Mouse (Mus musculus) 416B (cell line): Measurements from ENCODE around the gene Lrig1.

ENCODE experiments used
- DNase-seq: peaks from one replicate; pipeline ENCODE4 v3.0.0; 2011; ENCODE audit warnings: low read depth

Lrig1 gene

DNA sequence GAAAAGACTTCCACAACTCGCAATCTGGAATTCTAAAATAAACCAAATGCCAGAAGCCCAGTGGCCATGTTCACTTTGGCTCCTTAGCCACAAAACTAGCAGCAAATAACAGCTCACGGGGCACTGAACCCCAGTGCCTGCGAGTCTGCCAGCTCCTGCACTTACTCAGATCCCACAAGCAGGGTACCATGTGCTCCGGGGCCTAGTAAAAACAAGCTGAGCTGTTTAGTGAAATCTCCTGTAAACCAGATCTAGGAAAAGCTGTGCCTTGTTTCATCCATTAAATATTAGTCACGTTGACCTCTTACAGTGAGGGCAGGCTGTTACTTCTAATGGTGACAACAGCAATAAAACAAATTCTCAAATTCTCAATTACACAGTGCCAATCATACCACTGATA, 81.3 kb downstream of the Lrig1 start:
- no peak for DNase-seq

DNA sequence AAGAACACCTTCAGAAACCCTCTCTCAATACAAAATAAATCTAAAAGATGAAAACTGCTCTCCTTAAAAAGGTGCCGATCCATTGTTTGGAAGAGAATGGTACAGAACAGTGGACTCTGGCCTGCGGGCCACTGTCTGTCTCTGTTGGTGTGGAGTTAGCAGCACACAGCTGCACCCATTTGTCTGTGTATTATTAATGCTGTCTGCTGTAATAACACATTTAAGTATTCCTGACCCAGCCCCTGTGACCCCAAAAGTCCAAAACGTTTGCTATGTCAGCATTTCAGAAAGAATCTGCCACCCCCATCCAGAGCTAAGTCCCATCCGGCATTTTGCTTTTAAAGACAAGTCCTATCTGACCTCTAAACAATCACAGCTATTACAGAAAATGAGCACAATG, 84.0 kb downstream of the Lrig1 start:
- DNase-seq: no peak

GRCm38 (mm10) chr6:94614346-94614745, 85.6 kb downstream of the Lrig1 start:
- DNase-seq: no peak

- DNase-seq: no peak
Measured at GRCm38 (mm10) chr6:94613235-94613895, 86.6 kb downstream of the Lrig1 start.

DNA sequence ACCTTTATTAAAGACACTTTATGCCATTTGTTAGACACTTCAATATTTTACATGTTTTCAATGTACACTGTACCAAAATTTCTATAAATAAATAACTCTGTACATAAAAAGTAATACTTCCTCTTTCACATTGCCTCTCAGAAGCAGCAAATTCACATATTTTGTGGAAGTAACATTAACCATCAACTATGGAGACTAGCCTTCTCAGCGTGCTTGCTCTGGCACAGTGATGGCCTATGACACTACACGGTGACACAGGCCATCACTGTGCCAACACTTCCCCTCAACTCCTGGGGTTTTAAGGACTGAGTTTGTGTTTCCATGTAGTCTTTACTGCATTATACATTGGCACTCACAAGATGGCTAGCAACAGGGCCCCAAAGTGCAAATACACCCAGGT, 95.4 kb downstream of the Lrig1 start:
- no peak for DNase-seq

- no peak for DNase-seq
Measured at GRCm38 (mm10) chr6:94604072-94604471, 95.9 kb downstream of the Lrig1 start.

DNA sequence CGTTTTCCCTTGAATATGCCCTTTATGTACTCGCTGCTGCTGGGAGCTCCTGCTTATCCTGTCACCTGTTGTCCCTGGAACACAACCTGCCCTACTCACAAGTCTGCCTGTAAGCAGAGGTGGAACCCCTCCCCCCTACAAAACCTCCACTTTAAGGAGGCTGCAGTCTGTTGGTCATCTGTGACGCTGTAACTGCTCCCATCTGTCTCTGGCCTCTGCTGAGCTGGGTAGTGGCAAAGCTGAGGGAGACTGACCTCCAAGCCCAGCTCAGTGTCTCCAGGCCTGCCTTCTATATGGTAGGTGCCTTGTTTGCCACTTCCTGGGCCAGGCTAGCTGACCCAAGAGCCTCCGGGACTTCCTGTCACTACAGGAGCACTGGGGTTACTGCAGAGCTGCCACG, 98.1 kb downstream of the Lrig1 start:
- DNase-seq: no peak

- no peak for DNase-seq
Measured at GRCm38 (mm10) chr6:94601101-94601500, 98.9 kb downstream of the Lrig1 start.

- no peak for DNase-seq
Measured at GRCm38 (mm10) chr6:94599016-94599415, 100.9 kb downstream of the Lrig1 start.

DNA sequence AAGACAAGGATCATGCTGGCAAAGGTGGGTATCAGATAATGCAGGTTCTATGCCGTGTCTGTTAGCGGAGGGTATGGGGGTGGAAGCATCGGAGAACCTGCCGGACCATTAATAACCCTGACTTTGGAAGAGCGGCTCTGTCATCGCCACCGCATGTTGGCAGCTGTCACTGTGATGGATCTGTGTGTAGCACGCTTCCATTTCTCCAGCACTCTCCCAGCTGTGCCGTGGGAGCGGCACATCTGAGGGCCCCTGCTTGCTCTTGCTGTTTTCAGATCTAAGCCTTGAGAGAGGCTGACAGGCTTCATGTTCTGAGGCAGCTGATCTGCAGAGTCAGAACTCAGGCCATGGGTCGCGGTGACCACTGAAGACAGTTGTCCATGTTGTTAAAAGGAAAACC, 101.5 kb downstream of the Lrig1 start:
- DNase-seq: no peak

- no peak for DNase-seq
Measured at GRCm38 (mm10) chr6:94596761-94597485, 103.0 kb downstream of the Lrig1 start.

GRCm38 (mm10) chr6:94596051-94596760, 103.8 kb downstream of the Lrig1 start:
- no peak for DNase-seq

GRCm38 (mm10) chr6:94595206-94595605, 104.8 kb downstream of the Lrig1 start:
- DNase-seq: no peak

DNA sequence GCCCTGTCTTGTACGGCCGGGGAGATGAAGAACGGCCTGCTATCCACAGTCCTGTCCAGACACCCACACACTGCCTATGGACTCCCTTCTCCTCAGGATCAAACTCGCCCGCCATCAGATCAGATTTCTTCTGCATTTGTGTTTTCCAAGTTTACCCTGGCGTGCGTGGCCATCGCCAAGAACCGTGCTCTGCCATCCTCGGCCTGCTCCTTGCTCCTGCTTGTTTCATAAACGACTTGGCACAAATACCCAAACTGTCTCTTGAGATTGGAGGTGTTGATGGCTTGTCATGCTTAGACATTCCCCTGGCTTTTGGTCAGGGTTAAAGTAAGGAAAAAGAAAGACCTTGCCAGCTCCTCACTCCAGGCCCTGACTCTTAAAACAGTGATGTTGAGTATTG, 105.2 kb downstream of the Lrig1 start:
- no peak for DNase-seq

DNA sequence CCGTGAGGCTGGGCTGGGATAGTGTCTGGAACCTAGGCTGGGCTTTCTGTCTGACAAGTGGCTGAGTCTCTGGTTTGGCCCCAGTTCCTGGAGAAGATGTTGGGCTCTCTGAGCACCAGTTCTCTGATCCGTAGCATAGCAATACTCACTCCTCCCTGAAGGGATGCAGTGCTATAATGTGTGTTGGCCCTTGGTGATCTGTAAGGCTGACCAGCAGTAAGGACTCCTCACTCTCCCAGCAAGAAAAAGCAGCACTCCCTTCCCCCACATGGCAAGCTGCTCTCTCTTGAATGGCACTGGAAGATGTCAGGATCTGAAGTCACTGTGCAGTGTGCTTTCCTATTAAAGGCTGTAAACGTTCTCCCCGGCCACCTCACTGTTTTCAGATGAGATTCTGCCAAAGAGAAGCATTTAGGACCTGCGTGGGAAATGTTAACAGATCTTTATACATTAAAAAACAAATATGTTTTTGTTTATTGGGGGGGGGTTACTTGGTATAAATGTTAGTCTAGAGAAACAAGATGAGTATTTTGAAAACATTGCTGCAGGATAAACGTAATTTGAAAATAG, 105.8 kb downstream of the Lrig1 start:
- no peak for DNase-seq

DNA sequence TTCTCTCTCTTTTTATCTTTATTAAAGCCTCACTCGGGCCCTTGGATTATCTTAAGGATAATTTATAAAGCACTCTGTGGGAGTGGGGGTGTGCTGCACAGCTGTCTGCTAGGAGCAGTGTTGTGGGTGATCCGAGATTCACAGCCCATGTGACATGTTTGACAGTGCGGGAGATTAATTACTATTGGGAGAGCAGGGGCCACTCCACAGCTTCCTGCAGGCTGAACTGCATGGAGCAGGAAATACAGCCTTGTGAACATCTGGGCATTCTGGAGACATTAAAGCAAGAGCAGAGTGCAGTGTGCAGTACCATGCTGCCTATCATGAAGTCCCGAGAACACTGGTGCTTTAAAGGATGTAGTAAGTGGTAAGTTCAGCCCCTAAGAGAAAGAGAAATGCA, 107.2 kb downstream of the Lrig1 start:
- no peak for DNase-seq

DNA sequence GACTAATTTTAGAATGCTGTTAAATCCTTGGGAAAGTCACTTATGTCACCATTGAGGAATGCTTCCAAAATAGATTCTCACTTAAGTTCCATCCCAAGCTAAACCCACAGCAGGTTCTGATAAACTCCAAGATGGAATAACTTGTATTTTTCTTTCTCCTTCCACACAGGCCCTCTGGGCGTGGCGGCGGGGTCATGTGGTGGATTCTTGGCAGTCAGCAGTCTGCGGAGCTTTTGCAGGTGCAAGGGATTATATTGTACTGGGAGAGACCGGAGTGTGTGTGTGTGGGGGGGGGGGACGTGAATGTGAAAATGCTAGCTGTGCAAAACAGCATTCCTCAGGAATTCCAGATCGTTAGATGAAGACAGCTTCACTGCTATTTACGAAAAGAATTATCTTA, 107.7 kb downstream of the Lrig1 start:
- no peak for DNase-seq

DNA sequence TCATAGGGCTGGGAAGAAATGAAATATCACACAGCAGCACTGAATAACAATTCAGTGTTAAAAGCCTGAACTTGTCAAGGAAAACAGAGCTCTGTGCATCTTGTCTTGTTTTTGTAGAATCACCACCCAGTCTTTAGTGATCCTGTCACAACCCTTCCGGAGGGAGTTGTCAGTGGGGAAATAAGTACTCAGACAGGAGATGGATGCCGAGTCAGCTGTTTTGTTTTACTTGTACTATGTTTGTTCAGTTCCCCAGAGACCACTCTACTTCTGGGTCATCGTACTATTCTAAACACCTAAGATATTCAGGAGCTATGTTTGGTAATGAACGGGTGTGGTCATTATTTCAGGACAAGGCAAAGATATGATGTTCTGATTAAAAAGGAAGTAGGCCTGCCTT, 111.6 kb downstream of the Lrig1 start:
- no peak for DNase-seq

DNA sequence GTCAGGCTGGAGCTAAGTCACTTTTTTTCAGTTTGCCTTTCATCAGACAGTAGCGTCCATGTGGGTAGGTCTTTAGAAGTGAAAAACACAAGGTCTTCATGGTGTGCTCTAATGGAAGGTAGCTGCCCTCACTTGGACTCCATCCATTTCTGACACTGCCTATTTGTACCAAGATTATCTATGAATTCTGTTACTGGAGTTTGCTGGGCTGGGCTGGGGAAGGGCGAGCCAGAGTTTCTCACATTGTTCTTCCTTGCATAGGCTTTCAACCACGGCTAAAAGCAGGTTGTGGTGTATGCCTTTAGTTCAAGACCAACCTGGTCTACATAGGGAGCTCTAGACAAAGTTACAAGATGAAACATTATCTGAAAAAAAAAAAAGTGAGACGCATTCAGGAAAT, 115.0 kb downstream of the Lrig1 start:
- no peak for DNase-seq

DNA sequence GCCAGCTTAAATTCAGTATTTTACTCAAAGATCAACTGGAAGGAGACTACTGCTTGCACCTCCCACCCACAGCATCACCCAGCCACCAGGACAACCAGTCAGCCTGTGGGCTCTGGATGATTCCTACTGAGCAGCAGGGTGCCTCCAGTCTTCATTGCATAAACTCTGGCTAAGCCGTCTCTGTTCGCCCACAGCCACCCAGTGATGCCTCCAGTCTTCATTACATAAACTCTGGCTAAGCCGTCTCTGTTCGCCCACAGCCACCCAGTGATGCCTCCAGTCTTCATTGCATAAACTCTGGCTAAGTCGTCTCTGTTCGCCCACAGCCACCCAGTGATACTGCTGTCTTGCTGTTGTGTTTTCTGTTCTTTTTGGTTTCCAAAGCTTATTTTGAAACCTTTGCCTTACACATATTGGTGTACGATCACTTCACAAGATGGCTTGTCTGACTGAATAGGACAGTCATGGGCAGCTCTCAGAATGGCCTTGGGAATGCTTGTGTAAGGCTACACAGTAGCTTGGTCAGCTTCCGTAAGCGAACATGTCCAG, 115.7 kb downstream of the Lrig1 start:
- DNase-seq: peak; percentile 8

- DNase-seq: no peak
Measured at GRCm38 (mm10) chr6:94582055-94582454, 117.9 kb downstream of the Lrig1 start.

DNA sequence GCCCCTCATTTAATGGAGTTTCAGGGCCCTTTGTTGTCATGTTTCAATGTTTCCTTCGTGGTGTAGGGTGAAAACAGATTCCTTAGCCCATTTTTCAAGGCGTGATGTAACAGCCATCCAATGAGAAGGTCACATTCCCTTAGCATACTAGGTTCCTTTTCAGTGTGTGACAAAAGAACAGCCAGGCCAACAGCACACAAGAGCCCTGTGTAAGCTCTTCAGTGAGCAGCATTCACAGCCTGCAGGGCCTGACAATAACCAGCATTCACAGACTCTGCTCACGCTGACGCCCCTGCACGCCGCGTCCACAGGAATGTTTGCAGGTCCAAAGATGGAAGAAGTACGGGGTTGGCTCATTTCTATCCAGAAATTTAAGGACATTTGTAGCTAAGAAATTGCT, 122.0 kb downstream of the Lrig1 start:
- DNase-seq: no peak
